11 mouse cellular contexts compared by ENCODE assay signal in genomic region chr6:94601101-94601500, GRCm38 (mm10).
A peak's percentile ranks its signal among the peaks of the same experiment; 100 is the strongest.
DNase-seq lines count a peak whose midpoint lies in the region; ATAC-seq and TF ChIP-seq lines count a peak whose summit lies in the region.
"Had no signal": no experiment of that assay in that cellular context is flagged by ENCODE, and none has a peak within 500 bp of the region (broad histone marks: within the 10 kb centered on the region; RNA-seq: fewer than 3 reads in every experiment).

No protein-coding gene starts in this region.

- H3K4me3 ChIP-seq in gastrocnemius, adult 2 months: no peak overlapping the region
- H3K4me3 ChIP-seq in liver, postnatal 0 days (ENCODE audit: low read depth, low read length): no peak overlapping the region
- no peak overlapping the region for H3K4me3 ChIP-seq in myocyte
- H3K4me3 ChIP-seq: limb, embryonic 15.5 days; midbrain, embryonic 10.5 days had no signal

- H3K4me2 ChIP-seq in liver, postnatal 0 days (ENCODE audit: low read depth, low read length): no peak overlapping the region
- no peak overlapping the region for H3K4me2 ChIP-seq in myocyte (ENCODE audit: low read depth)
- H3K4me2 ChIP-seq: limb, embryonic 15.5 days had no signal

- H3K79me2 ChIP-seq in myocyte (ENCODE audit: control insufficient read depth, insufficient read depth): no peaks in the 10 kb centered on the region

- H3ac ChIP-seq in myocyte (ENCODE audit: control insufficient read depth, insufficient read length): no peak overlapping the region

- H3K27ac ChIP-seq in gastrocnemius, adult 2 months: peak overlapping the region; percentile 89
- H3K27ac ChIP-seq in liver, postnatal 0 days (ENCODE audit: low read depth): no peak overlapping the region
- H3K27ac ChIP-seq: limb, embryonic 15.5 days had no signal

- H3K27me3 ChIP-seq in liver, postnatal 0 days (ENCODE audit: insufficient read depth, low read length): no peaks in the 10 kb centered on the region
- H3K27me3 ChIP-seq in myocyte (ENCODE audit: control insufficient read depth, insufficient read depth, insufficient read length): no peaks in the 10 kb centered on the region
- H3K27me3 ChIP-seq: limb, embryonic 15.5 days had no signal

- DNase-seq in gastrocnemius, adult 2 months: peak; percentile 82
- no peak for DNase-seq in gastrocnemius, postnatal 10 days
- no peak for DNase-seq in liver, postnatal 0 days
- DNase-seq in liver: no peak
- peak; percentile 56 to 63 for DNase-seq in heart, postnatal 36 days
- no peak for DNase-seq in cerebellum, adult 8-10 months
- DNase-seq in left cerebral cortex, postnatal 10 days (ENCODE audit: extremely low spot score in 1 of 2, low spot score in 2 of 2): no peak
- DNase-seq: right cerebral cortex, adult 18-20 months had no signal

- no peak overlapping the region for H3K9ac ChIP-seq in liver, postnatal 0 days (replicated peaks)
- H3K9ac ChIP-seq: limb, embryonic 15.5 days had no signal

- ATAC-seq in liver, postnatal 0 days: peak; percentile 33; the same call in 1 of the 2 replicates

- H3K36me3 ChIP-seq in liver, postnatal 0 days (replicated peaks; ENCODE audit: insufficient read depth, low read length): peaks cover 12% of the 10 kb centered on the region
- H3K36me3 ChIP-seq in myocyte (ENCODE audit: control insufficient read depth, insufficient read depth): peaks cover under 1% of the 10 kb centered on the region

- TF ChIP-seq POLR2A in myocyte (IDR thresholded peaks at IDR 0.05; ENCODE audit: insufficient read length, low read depth): no peak

- TF ChIP-seq CTCF in gastrocnemius, adult 2 months (IDR thresholded peaks at IDR 0.05): peak; percentile 41
- no peak for TF ChIP-seq CTCF in liver, postnatal 0 days (IDR thresholded peaks at IDR 0.05; ENCODE audit: low read depth)

- H3K4me1 ChIP-seq in liver, postnatal 0 days (ENCODE audit: insufficient read depth): no peaks in the 10 kb centered on the region

- no peaks in the 10 kb centered on the region for H3K9me3 ChIP-seq in liver, postnatal 0 days (ENCODE audit: low read length)
- H3K9me3 ChIP-seq: limb, embryonic 15.5 days; midbrain, embryonic 10.5 days had no signal

- no peak for TF ChIP-seq EP300 in liver, postnatal 0 days (IDR thresholded peaks at IDR 0.05; ENCODE audit: low read depth)

- intact Hi-C loops in gastrocnemius, adult 2 months (cut with DNase I): loop anchor here (2.0 to 5.0 kb wide), 2 partner anchors 22 to 59 kb away; no protein-coding TSS in a partner anchor
- intact Hi-C loops in heart, postnatal 36 days (cut with DNase I): loop anchor here (5.0 kb wide), 1 partner anchor 54 kb away; no protein-coding TSS in a partner anchor
- intact Hi-C loops in left cerebral cortex, postnatal 10 days (cut with DNase I): no loop called here

- 77% methylated on average over 5 of the region's 5 CpGs for WGBS in liver, postnatal 0 days (ENCODE audit: insufficient replicate concordance)

TF ChIP-seq in myocyte, 11 proteins besides CTCF, POLR2A, EP300 and RAD21:
- TF ChIP-seq SRF (IDR thresholded peaks at IDR 0.05; ENCODE audit: control insufficient read depth, insufficient read length, low read depth) (no peak), CEBPB (IDR thresholded peaks at IDR 0.05; ENCODE audit: insufficient read depth, poor library complexity, severe bottlenecking) (0 out of 2 replicates have a peak, but pooled peaks have one; percentile 15), USF1 (IDR thresholded peaks at IDR 0.05; ENCODE audit: low read depth) (no peak)

Comparison
In these comparisons a context has a peak if more than half of its experiments do, and no peak if none do; other contexts are left out.
1. DNase-seq: peak in gastrocnemius, adult 2 months (single experiment) and heart, postnatal 36 days (2 of 2); none in gastrocnemius, postnatal 10 days (single experiment), liver, postnatal 0 days (single experiment), liver (single experiment), cerebellum, adult 8-10 months (single experiment) and left cerebral cortex, postnatal 10 days (0 of 2).